Mouse (Mus musculus) stomach, embryonic 14.5 days (tissue): ENCODE measurements at regions not wholly inside any gene's neighbourhood (a gene's known extent, or its start where the extent isn't known, plus 50 kb on each side); places are given as distances from the start of the nearest gene placed in this dataset.
A peak's percentile ranks its signal among the peaks of the same experiment; 100 is the strongest.

Experiments
- ATAC-seq: fragments of 200-750 bp; cut with Nextera tagmentation; 2 replicates; pipeline ENCODE4 v1.8.0; 2017; ENCODE audit warnings: low read depth, moderate TSS enrichment; ENCODE audit not compliant: insufficient number of reproducible peaks, insufficient read depth, low FRiP score
- H3K27ac ChIP-seq: fragments of 300-500 bp; sonication (generic); 2 replicates; pipeline ENCODE4 v1.5.1; 2014; ENCODE audit warnings: mild to moderate bottlenecking, low read length, moderate library complexity, mixed read lengths
- H3K27me3 ChIP-seq: fragments of 300-500 bp; sonication (generic); 2 replicates; pipeline ENCODE4 v1.6.1; 2014; ENCODE audit warnings: low read length, control low read depth, mixed read lengths; ENCODE audit not compliant: control insufficient read depth, insufficient read depth
- H3K36me3 ChIP-seq: fragments of 300-500 bp; sonication (generic); 2 replicates; pipeline ENCODE4 v1.6.1; 2014; ENCODE audit warnings: mild to moderate bottlenecking, control low read depth, low read length, moderate library complexity, mixed read lengths; ENCODE audit not compliant: control insufficient read depth, insufficient read depth
- H3K4me1 ChIP-seq: fragments of 300-500 bp; sonication (generic); 2 replicates; pipeline ENCODE4 v1.6.1; 2014; ENCODE audit warnings: low read length, control low read depth, mixed read lengths; ENCODE audit not compliant: control insufficient read depth, insufficient read depth
- H3K4me2 ChIP-seq: fragments of 300-500 bp; sonication (generic); replicated peaks from 2 replicates; pipeline ENCODE4 v1.6.1; 2014; ENCODE audit warnings: low read depth, low read length, control low read depth
- H3K4me3 ChIP-seq: fragments of 300-500 bp; sonication (generic); 2 replicates; pipeline ENCODE4 v1.5.1; 2014; ENCODE audit warnings: low read depth, low read length, control low read depth
- H3K9ac ChIP-seq: fragments of 300-500 bp; sonication (generic); replicated peaks from 2 replicates; pipeline ENCODE4 v1.6.1; 2014; ENCODE audit warnings: low read depth, mild to moderate bottlenecking, control low read depth, low read length, moderate library complexity, mixed read lengths
- H3K9me3 ChIP-seq: fragments of 300-500 bp; sonication (generic); 2 replicates; pipeline ENCODE4 v1.6.1; 2016; ENCODE audit warnings: low read depth, low read length, control low read depth; ENCODE audit not compliant: control insufficient read depth
- WGBS: fragments of 180-500 bp; shearing (Covaris S2); extraction: QIAGEN DNeasy Blood & Tissue Kit; methylation state at CpG from one replicate; pipeline ENCODE4 v1.1.7; 2014; 5-methylcytosine and 5-hydroxymethylcytosine counted together

DNA sequence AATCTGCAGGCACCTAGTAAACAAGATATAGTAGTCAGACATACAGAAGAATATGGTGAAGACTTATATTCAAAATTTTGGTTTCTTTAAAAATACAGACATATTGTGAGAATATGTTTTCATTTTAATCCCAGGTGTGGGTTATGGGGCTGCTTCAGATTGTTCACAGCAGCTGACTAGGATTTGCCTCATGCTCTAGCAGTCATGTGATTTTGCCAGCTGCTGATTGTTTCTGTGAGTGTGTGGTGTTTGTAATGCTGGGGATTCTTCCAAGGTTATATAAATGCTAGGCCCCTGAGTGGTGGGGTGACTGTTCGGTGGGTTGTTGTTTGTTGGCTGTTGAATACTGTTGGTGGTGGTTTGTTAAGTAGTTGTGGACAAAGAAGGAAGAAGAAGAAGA lies 97.9 kb upstream of the Rbms1 start:
- ATAC-seq: no peak
- Histone ChIP-seq H3K27me3 (no peaks in the 10 kb centered on the region), H3K36me3 (no peaks in the 10 kb centered on the region), H3K9ac (no peak overlapping the region), H3K4me1 (peaks cover 5% of the 10 kb centered on the region; the same call in 1 of the 2 replicates), H3K4me2 (no peak overlapping the region), H3K9me3 (no peaks in the 10 kb centered on the region), H3K27ac (no peak overlapping the region), H3K4me3 (no peak overlapping the region)
- 93% methylated on average over 1 of the region's 1 CpGs for WGBS

- 0 out of 2 replicates have a peak overlapping the region, but pooled peaks have one; percentile 7 for H3K27ac ChIP-seq
- ATAC-seq: no peak
- no peak overlapping the region for H3K9ac ChIP-seq
- no peaks in the 10 kb centered on the region for H3K36me3 ChIP-seq
- H3K27me3 ChIP-seq: no peaks in the 10 kb centered on the region
- peaks cover 5% of the 10 kb centered on the region; the same call in 1 of the 2 replicates for H3K4me1 ChIP-seq
- no peak overlapping the region for H3K4me3 ChIP-seq
- H3K4me2 ChIP-seq: no peak overlapping the region
- no peaks in the 10 kb centered on the region for H3K9me3 ChIP-seq
- 20% methylated on average over 6 of the region's 6 CpGs for WGBS
These were observed 95.7 kb upstream of the Rbms1 start for GRCm38 (mm10) chr2:61058545-61059235.

- Histone ChIP-seq H3K9me3 (no peaks in the 10 kb centered on the region), H3K4me2 (no peak overlapping the region), H3K4me3 (no peak overlapping the region), H3K9ac (no peak overlapping the region), H3K27ac (no peak overlapping the region), H3K27me3 (no peaks in the 10 kb centered on the region), H3K36me3 (no peaks in the 10 kb centered on the region), H3K4me1 (no peaks in the 10 kb centered on the region)
- 68% methylated on average over 9 of the region's 9 CpGs for WGBS
- ATAC-seq: no peak
These were observed 89.3 kb upstream of the Rbms1 start for GRCm38 (mm10) chr2:61052296-61052695.

DNA sequence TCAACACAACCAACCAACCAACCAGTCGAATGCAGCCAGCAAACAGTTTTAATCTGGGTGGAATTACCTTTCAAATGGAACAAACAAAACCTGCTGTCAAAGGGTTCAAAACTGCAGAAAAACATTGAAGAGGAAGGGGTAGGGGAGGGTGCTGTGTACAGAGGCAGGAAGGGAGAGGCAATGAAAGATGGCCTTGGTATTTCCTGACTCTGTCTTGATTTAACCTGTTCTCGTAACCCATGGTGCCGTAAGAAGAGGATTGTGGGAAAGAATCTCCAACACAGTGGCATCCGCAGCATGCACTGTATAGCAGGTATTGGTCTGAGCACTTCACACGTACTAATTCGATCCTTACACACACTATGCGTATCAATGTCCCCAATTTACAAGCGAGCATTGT lies 88.8 kb upstream of the Rbms1 start:
- Histone ChIP-seq H3K36me3 (no peaks in the 10 kb centered on the region), H3K4me2 (no peak overlapping the region), H3K27ac (no peak overlapping the region), H3K4me1 (no peaks in the 10 kb centered on the region), H3K9me3 (no peaks in the 10 kb centered on the region), H3K4me3 (no peak overlapping the region), H3K27me3 (no peaks in the 10 kb centered on the region), H3K9ac (no peak overlapping the region)
- WGBS: 75% methylated on average over 8 of the region's 8 CpGs
- no peak for ATAC-seq

GRCm38 (mm10) chr2:61046111-61046767 lies 83.2 kb upstream of the Rbms1 start:
- Histone ChIP-seq H3K9ac (no peak overlapping the region), H3K4me2 (no peak overlapping the region), H3K9me3 (no peaks in the 10 kb centered on the region), H3K4me3 (no peak overlapping the region), H3K27ac (no peak overlapping the region), H3K4me1 (no peaks in the 10 kb centered on the region), H3K36me3 (no peaks in the 10 kb centered on the region), H3K27me3 (no peaks in the 10 kb centered on the region)
- WGBS: 67% methylated on average over 5 of the region's 5 CpGs
- no peak for ATAC-seq

DNA sequence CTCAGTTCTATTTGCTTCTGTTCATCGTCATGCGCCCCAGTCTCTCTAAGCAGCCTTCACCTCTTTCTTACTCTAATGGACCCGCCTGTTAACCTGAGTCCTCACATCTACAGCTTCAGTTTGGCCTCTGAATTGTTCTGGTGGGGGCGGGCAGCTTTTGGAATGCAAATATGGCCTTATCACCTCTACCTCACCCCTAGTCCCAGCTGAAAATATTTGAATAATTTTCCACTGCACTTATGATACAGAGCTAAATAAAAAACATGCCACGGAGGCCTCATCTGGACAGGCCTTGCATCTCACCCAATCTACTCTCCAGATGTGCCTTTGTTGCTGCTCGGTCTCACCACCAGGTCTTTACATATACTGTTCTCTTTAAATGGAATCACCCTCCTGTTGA lies 82.5 kb upstream of the Rbms1 start:
- no peak for ATAC-seq
- Histone ChIP-seq H3K9ac (no peak overlapping the region), H3K27ac (no peak overlapping the region), H3K4me1 (no peaks in the 10 kb centered on the region), H3K36me3 (no peaks in the 10 kb centered on the region), H3K4me3 (no peak overlapping the region), H3K4me2 (no peak overlapping the region), H3K27me3 (no peaks in the 10 kb centered on the region), H3K9me3 (no peaks in the 10 kb centered on the region)
- WGBS: 73% methylated on average over 6 of the region's 6 CpGs

DNA sequence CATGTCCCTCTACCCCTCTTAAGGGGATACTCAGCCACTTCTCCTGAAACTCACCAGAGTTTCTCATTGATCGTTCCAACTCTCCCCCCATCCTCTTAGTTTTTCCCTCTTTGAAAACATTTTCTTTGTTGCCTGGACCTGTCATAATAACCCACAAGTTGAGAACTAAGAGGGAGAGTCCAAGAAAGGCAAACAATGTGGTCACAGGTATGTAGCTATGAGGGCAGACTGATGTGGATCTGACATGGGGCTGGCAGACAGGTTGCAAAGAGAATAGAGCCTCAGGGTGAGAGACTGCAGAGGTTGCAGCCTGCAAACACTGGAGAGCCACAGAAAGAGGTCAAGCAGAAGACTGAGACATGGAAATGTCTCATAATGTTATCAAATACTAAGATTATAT lies 69.9 kb upstream of the Rbms1 start:
- Histone ChIP-seq H3K36me3 (no peaks in the 10 kb centered on the region), H3K27ac (0 out of 2 replicates have a peak overlapping the region, but pooled peaks have one; percentile 33), H3K9ac (no peak overlapping the region), H3K27me3 (no peaks in the 10 kb centered on the region), H3K9me3 (no peaks in the 10 kb centered on the region), H3K4me2 (no peak overlapping the region), H3K4me1 (no peaks in the 10 kb centered on the region), H3K4me3 (no peak overlapping the region)
- 75% methylated on average over 1 of the region's 1 CpGs for WGBS
- peak; percentile 65; the same call in 1 of the 2 replicates for ATAC-seq

- Histone ChIP-seq H3K27ac (no peak overlapping the region), H3K4me3 (no peak overlapping the region), H3K4me2 (no peak overlapping the region), H3K36me3 (no peaks in the 10 kb centered on the region), H3K9me3 (no peaks in the 10 kb centered on the region), H3K9ac (no peak overlapping the region), H3K4me1 (no peaks in the 10 kb centered on the region), H3K27me3 (no peaks in the 10 kb centered on the region)
- 74% methylated on average over 2 of the region's 2 CpGs for WGBS
- no peak for ATAC-seq
These were observed 66.7 kb upstream of the Rbms1 start for GRCm38 (mm10) chr2:61029706-61030105.
